Mouse (Mus musculus) kidney, adult 11 months (tissue): ENCODE data around the gene Rnf180.

ENCODE experiments used
- DNase-seq: peaks from one replicate; pipeline ENCODE4 v3.0.0; 2022

Rnf180 gene

GRCm38 (mm10) chr13:105121617-105122016 lies 173.0 kb downstream of the Rnf180 start:
- DNase-seq = no peak

- DNase-seq = no peak
These were observed 183.0 kb downstream of the Rnf180 start for GRCm38 (mm10) chr13:105111599-105111998.

- DNase-seq = no peak
These were observed 190.2 kb downstream of the Rnf180 start for GRCm38 (mm10) chr13:105104385-105104784.

- no peak for DNase-seq
These were observed 193.9 kb downstream of the Rnf180 start for GRCm38 (mm10) chr13:105100705-105101104.

- DNase-seq = no peak
These were observed 198.3 kb downstream of the Rnf180 start for GRCm38 (mm10) chr13:105096316-105096715.

GRCm38 (mm10) chr13:105089276-105089675 lies 205.3 kb downstream of the Rnf180 start:
- DNase-seq = no peak

- no peak for DNase-seq
These were observed 212.8 kb downstream of the Rnf180 start, which contains the start of gene 4933425L06Rik for GRCm38 (mm10) chr13:105081862-105082261. Gene 4933425L06Rik, plus strand, starts transcription at chr13:105082122.
